Mouse (Mus musculus) layer of hippocampus, postnatal 14 days (tissue): Measurements from ENCODE around the gene Rabepk. TPM values are rescaled to one million over a fixed set of nuclear protein-coding genes. Genes with fewer than 3 reads are reported as not detected.
A peak's percentile ranks its signal among the peaks of the same experiment; 100 is the strongest.
"Not testable (repeated sequence)": the region's sequence is repeated elsewhere in the genome, so short reads cannot be mapped to it uniquely, and the experiment has no call there.

Experiments
- DNase-seq, 2 experiments: peaks; one replicate each; pipeline ENCODE4 v3.0.0; 2021 to 2022; ENCODE audit warnings: low spot score in 2 of 2, mixed read lengths in 1 of 2
- total RNA-seq, 2 experiments: library from RNA; stranded (reverse); gene quantifications; 2 replicates each; pipeline ENCODE4 v1.2.3; 2021

Rabepk gene
- total RNA-seq, 2 experiments from 2014 or later: 22.7 to 28.5 TPM

GRCm38 (mm10) chr2:34770951-34771350 lies 28.8 kb downstream of the Rabepk start:
- DNase-seq: no peak

DNA sequence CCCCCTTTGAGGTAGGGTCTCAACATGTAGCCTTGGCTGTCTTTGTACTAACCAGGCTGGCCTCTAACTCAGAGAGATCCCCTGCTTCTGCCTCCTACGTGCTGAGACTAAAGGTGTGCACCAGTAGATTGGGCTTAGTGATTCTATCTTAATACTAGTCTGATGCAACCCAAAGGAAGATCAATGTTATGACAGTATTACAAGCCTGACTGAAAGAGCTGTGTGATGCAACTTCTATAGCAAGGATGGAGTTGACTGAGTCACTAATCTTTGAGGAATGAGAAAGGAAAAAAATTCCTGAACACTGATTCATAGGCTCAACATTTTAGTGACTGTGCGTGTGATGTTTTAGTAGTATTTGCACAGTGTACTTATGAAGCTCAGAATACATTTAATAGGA lies 29.7 kb downstream of the Rabepk start:
- no peak for DNase-seq

DNA sequence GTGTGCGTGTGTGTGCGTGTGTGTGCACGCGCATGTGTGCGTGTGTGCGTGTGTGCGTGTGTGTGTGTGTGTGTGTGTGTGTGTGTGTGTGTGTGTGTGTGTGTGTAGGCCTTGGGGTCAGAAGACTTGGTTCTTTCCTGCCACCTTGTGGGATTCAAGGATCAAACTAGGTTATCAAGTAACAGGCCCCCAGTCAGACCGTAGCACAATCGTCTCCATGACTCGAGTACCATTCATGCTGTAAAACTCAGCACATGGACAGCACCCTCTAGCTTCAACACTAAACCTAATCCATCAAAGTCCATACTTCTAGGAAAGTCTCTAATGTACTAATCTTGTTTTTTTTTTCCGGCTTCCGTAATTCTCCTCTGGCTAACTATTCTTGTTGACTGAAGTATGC lies 34.9 kb downstream of the Rabepk start:
- DNase-seq: no peak

- DNase-seq: no peak
Measured at GRCm38 (mm10) chr2:34762872-34763271, 36.8 kb downstream of the Rabepk start.

- no peak for DNase-seq
Measured at GRCm38 (mm10) chr2:34762174-34762573, 37.5 kb downstream of the Rabepk start.

DNA sequence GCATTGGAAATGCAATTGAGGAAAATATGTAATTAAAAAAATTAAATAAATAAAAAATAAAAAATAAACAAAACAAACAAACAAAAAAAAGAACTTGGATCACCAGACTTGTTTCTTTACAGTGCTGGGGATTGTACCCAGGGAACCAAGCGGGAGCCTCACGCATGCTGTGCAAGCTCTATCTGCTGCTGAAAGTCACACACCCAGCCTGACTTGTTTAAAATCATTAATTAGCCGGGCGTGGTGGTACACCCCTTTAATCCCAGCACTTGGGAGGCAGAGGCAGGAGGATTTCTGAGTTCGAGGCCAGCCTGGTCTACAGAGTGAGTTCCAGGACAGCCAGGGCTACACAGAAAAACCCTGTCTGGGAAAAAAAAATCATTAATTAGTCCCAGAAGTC lies 38.4 kb downstream of the Rabepk start:
- not testable (repeated sequence) for DNase-seq

DNA sequence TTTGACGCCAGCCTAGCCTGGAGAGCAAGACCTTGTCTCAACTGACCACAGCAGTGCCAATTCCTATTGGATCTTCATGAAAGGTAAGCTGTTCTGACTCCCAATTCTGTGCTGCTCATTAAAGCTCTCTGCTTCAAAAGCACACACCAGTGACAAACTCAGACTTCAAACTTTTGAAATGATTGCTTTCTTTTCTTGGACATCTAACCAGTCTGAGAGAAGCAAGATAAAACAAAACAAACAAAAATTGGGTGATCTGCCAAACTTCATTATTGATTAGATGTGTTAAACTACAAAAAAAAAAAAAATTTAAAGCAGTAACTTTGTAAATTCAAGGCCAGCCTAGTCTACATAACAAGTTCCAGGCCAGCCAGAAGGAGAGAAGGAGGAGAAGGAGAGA lies 42.4 kb downstream of the Rabepk start:
- no peak for DNase-seq

DNA sequence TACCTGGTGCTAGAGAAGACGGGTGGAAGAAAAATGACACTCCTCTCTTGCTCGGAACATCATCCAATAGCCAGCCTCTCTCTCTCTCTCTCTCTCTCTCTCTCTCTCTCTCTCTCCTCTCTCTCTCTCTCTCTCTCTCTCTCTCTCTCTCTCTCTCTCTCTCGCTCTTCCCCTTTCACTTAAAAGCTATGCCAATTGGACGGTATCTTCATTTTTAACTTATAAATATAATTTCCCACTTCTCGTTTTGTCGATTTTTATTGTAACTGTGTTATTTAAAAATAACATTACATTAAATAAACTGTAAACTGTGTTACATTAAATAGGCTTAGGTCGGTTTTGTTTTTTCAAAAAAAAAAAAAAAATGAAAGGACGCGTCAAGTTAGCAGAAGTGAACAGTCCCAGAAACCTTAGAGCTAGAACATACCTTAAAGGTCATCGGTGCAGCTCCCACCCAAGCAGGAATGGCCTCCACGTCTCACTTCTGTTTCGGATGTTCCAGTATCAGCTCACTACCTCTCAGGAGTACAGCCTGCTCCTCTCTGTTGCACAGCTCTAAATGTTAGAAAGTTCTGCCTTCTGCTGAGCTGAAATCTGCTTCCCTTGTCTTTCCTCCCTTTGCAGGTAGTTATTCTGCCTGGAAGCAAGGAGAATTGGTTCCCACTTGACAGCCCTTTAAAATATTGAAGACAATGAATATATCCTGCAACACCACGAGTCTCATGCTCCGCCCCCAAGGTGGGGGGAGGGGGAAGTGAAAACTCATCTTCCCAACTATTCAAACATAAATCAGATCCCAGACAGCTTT lies 45.0 kb downstream of the Rabepk start, which contains the start of gene Gapvd1:
Gene Gapvd1 (minus strand): TSS at position 682 of the 808 bp plus-strand sequence.
- DNase-seq: peak in 1 of 2 experiments; percentile 17

DNA sequence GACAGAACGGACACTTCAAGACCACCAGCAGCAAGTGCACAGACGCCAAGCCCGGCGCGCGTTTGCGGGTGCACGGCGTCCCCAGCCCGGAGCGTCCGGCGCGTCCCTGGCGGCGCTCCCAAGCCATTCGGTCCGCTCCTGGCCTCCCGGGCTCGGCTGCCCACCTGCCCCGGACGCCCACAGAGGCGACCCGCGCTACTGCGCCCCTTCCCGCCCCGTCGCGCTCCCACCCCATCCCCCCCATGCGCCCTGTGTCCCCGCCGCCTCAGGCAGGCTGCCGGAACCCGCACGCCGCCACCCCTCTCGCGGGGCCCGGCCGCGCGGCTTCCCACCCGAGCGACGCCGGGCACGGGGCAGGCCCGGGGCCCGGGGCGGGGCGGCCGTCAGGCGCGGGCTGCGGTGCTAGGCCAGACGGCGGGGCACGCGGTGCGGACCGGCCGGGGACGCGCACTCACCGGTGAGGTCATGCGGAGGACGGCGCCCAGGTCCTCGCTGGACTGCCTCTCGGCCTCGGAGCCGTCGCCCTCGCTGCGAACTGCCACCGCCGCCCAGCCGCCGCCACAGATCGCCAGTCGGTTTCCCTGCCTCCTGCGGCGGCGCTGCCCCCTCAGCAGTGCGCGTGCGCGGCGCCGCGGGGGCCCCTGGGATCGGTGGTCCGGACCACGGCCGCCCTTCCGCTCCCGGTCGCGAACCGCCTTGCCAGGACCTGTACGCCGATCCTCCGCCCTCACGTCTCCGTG lies 45.7 kb downstream of the Rabepk start:
- peak; percentile 81 to 84 for DNase-seq

- no peak for DNase-seq
Measured at GRCm38 (mm10) chr2:34750245-34750644, 49.5 kb downstream of the Rabepk start.

DNA sequence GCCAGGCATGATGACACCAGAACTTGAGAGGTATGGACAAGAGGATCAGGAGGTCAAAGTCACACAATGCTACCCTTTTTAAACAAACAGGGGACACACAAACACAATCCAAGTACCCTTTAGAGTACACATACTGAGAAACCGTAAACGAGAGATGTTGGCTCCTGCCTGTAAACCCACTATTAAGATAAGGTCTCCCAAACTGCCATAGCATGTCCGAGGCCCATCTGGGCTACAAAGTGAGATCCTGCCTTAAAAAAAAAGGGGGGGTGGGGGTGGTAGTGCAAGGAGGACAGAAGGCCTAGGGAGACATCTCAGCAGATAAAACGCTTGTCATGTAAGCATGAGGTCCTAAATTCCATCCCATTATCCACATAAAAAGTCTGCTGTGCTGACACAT lies 51.2 kb downstream of the Rabepk start:
- no peak for DNase-seq

DNA sequence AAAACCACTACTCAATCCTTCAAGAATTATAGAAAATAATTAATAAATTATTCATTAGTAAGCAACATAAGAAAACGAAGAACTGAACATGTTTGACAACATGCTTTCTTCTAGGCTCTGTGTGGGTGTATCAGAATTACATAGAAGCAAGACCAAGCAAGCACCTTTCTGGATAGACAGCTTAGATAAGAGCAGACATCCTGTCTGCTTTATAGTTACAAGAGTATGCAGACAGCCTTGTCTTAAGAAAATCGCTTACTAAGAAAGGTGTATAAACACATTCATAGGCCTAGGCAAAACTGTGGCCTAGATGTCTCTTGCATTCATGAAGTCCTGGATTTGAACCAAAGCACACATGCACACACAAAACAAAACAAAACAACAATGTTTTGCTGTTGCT lies 54.0 kb downstream of the Rabepk start:
- DNase-seq: no peak

- no peak for DNase-seq
Measured at GRCm38 (mm10) chr2:34744476-34744875, 55.2 kb downstream of the Rabepk start.

DNA sequence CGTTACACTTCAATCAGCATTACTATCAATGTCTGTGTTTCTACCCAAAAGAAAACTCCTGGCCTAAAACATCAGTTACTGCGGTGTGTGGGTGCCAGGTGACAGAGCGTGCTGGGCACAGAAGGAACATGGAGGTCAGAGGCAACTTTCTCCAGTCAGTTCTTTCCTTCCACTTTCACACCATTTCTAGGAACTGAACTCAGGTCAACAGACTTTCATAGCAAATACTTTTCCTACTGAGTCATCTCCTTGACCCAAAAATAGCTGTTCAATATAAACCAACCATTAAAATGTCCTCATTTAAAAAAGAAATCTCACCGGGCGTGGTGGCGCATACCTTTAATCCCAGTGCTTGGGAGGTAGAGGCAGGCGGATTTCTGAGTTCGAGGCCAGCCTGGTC lies 57.0 kb downstream of the Rabepk start:
- no peak for DNase-seq

DNA sequence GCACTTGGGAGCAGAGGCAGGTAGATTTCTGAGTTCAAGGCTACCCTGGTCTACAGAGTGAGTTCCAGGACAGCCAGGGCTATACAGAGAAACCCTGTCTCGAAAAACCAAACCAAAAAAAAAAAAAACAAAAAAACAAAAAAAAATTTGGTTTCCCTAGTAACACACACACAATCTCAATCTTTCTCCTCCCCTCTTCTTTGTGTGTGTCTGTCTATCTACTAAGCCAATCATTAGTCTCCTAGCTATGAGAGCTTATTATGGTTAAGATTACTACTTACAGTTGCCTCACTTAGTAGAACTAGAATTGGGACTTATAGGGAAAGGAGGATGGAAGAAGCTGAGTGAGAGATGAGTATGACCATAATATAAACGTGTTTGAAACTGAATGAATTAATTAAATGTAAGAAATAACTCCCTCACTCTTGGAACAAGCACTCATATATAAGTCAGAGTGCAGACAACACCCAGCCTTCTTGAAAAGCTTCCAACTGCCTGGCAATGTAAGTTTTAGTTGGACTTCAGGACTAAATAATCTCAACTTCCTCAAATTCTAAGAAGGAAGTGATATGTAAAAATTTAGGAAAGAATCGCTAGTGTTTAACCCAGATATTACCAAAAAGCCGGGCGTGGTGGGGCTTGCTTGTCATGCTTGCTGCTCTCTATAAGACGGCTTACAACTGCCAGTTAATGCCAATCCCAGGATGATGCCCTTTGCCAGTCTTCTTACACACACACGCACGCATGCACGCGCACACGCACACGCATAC lies 58.1 kb downstream of the Rabepk start:
- no peak for DNase-seq

GRCm38 (mm10) chr2:34739684-34740391 lies 59.9 kb downstream of the Rabepk start:
- DNase-seq: no peak

- DNase-seq: no peak
Measured at GRCm38 (mm10) chr2:34737911-34738310, 61.8 kb downstream of the Rabepk start.

DNA sequence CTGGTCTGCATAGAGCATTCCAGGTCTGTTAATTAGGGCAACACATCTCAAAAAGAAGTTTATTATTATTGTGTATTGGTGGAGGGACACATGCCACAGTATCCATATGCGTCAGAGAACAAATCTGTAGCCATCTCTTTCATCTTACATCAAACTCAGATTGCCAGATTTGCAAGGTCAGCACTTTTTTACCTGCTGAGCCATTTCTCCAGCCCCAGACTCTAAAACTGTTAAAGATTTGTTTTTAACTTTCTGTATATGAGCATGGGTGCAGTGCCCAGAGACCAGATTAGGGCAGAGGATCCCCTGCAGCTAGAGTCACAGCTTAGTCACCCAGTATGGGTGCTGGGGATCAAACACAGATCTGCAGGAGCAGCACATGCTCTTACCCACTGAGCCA lies 63.1 kb downstream of the Rabepk start:
- DNase-seq: no peak
